Mouse (Mus musculus): ENCODE measurements around the gene Gm11032. TPM values are rescaled to one million over a fixed set of nuclear protein-coding genes. Genes with fewer than 3 reads are reported as not detected.
A peak's percentile ranks its signal among the peaks of the same experiment; 100 is the strongest.

Gene Gm11032
- total and polyA plus RNA-seq, 2 experiments from 2014 or later = not detected

DNA sequence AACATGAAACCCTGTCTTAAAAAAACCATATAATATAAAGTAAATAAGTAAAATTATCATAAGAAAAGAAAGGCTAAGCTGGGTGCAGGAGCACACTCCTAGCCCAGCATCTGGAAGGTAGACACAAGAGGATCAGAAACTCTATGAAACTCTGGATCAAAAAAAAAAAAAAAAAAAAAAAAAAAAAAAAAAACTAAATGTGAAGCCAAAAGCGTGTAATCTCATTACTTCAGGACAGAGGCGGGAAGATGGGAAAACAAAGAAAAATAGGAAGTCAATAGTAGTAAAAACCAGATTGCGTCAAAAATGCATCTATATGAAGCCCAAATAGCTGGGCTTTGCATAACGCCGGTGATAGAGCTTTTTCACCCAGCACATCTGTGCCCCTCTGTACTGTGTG, 18.0 kb upstream of the Gm11032 start:
- no peak overlapping the region for H3K27ac ChIP-seq (ENCODE audit: low read depth, low read length)
- WGBS = 50% methylated on average over 5 of the region's 5 CpGs
- no peaks in the 10 kb centered on the region for H3K9me3 ChIP-seq (ENCODE audit: low read length)
- H3K4me1 ChIP-seq (ENCODE audit: insufficient read depth, low read length) = no peaks in the 10 kb centered on the region
- no peak overlapping the region for H3K9ac ChIP-seq (replicated peaks; ENCODE audit: low read length, poor library complexity, severe bottlenecking)
- DNase-seq (ENCODE audit: low spot score) (no peak), ATAC-seq (ENCODE audit: low FRiP score) (no peak)
- H3K4me3 ChIP-seq (ENCODE audit: low read depth, low read length) = no peak overlapping the region
- H3K36me3 ChIP-seq (ENCODE audit: insufficient read depth, low read length) = no peaks in the 10 kb centered on the region
- TF ChIP-seq CTCF (IDR thresholded peaks at IDR 0.05) = no peak
- H3K27me3 ChIP-seq (ENCODE audit: insufficient read depth, low read length) = no peaks in the 10 kb centered on the region
- H3K4me2 ChIP-seq (ENCODE audit: low read depth, low read length, poor library complexity, severe bottlenecking) = no peak overlapping the region

DNA sequence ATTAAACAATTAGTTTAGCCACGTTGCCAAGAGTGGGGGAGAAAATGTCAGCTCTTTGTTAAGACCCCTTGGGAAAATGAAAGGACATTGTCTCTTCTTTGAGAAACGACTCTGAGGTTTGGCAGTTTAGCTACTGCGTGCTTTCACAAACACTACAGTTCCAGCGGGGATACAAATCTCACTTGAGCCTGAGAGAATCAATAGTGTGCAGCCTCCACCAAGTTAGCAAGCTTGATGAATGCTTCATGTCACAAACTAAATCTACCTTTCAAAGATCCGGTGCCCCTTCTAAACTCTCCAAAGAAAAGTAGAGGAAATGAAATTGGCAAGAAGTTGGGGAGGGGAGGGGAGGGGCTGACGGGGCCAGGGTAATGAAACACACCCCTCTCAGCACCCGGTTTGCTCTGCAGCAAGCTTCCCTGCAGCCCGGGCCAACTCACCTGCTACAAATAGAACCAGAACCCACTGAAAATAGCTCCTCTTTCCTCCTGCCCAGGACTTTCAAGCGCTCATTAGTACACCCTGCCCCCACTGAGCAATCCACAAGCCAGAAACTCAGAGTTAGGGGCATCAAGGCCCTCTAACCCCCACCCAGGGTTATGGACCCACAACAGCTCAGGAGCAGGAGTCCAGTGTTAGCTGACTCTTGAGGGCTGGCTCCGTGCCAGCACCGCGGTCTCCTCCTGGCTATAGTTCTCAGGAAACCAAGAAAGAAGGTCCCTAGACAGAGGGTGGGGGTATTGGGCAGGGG, 17.0 kb upstream of the Gm11032 start:
- H3K36me3 ChIP-seq (ENCODE audit: insufficient read depth, low read length) = no peaks in the 10 kb centered on the region
- H3K9me3 ChIP-seq (ENCODE audit: low read length) = no peaks in the 10 kb centered on the region
- 33% methylated on average over 12 of the region's 12 CpGs for WGBS
- no peak overlapping the region for H3K4me2 ChIP-seq (ENCODE audit: low read depth, low read length, poor library complexity, severe bottlenecking)
- H3K4me1 ChIP-seq (ENCODE audit: insufficient read depth, low read length) = no peaks in the 10 kb centered on the region
- no peak for TF ChIP-seq CTCF (IDR thresholded peaks at IDR 0.05)
- no peak overlapping the region for H3K4me3 ChIP-seq (ENCODE audit: low read depth, low read length)
- no peak overlapping the region for H3K27ac ChIP-seq (ENCODE audit: low read depth, low read length)
- H3K27me3 ChIP-seq (ENCODE audit: insufficient read depth, low read length) = no peaks in the 10 kb centered on the region
- no peak for ATAC-seq (ENCODE audit: low FRiP score)
- peak; percentile 22 for DNase-seq (ENCODE audit: low spot score)
- no peak overlapping the region for H3K9ac ChIP-seq (replicated peaks; ENCODE audit: low read length, poor library complexity, severe bottlenecking)

DNA sequence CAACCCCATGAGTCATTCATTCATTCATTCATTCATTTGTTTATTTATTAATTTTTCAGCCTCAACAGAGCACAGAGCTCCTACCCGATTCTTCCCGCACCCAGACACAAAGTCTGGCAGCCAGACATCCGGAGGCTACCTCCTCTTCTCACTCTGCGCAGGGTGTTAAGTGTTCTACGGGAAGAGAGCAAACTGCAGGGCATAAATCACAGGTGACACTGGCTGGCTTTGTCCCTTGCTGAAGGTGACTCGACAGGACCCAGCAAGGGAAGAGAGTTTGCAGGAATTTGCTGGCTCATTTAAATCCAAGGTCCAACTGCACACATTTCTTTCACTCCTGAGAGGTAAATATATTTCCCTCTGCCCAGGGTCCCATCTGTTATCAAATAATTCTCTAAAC, 15.4 kb upstream of the Gm11032 start:
- H3K4me1 ChIP-seq (ENCODE audit: insufficient read depth, low read length) = no peaks in the 10 kb centered on the region
- ATAC-seq (ENCODE audit: low FRiP score) = no peak
- no peak overlapping the region for H3K27ac ChIP-seq (ENCODE audit: low read depth, low read length)
- H3K9ac ChIP-seq (replicated peaks; ENCODE audit: low read length, poor library complexity, severe bottlenecking) = no peak overlapping the region
- H3K36me3 ChIP-seq (ENCODE audit: insufficient read depth, low read length) = no peaks in the 10 kb centered on the region
- no peak for DNase-seq (ENCODE audit: low spot score)
- no peaks in the 10 kb centered on the region for H3K9me3 ChIP-seq (ENCODE audit: low read length)
- no peaks in the 10 kb centered on the region for H3K27me3 ChIP-seq (ENCODE audit: insufficient read depth, low read length)
- H3K4me2 ChIP-seq (ENCODE audit: low read depth, low read length, poor library complexity, severe bottlenecking) = no peak overlapping the region
- 75% methylated on average over 6 of the region's 6 CpGs for WGBS
- no peak for TF ChIP-seq CTCF (IDR thresholded peaks at IDR 0.05)
- H3K4me3 ChIP-seq (ENCODE audit: low read depth, low read length) = no peak overlapping the region

DNA sequence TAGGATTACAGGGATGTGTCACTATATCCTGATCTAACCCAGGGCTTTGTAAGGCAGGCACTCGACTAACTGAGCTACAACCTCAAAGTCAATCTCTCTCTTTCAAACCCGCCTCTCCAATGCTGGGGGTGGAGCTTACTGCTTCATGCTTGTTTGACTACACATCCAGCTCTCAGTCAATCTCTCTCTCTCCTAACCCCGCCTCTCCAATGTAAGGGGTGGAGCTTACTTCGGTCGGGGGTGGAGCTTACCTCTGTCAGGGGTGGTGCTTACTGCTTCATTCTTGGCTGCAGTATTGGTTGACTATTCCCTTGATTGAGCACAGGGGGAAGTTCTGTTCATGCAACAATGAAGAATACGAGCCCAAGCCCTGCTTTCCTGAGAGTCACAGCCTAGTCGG, 14.5 kb upstream of the Gm11032 start:
- Histone ChIP-seq H3K36me3 (ENCODE audit: insufficient read depth, low read length) (no peaks in the 10 kb centered on the region), H3K27me3 (ENCODE audit: insufficient read depth, low read length) (no peaks in the 10 kb centered on the region), H3K4me2 (ENCODE audit: low read depth, low read length, poor library complexity, severe bottlenecking) (no peak overlapping the region), H3K9ac (replicated peaks; ENCODE audit: low read length, poor library complexity, severe bottlenecking) (no peak overlapping the region), H3K4me1 (ENCODE audit: insufficient read depth, low read length) (no peaks in the 10 kb centered on the region), H3K27ac (ENCODE audit: low read depth, low read length) (no peak overlapping the region), H3K4me3 (ENCODE audit: low read depth, low read length) (no peak overlapping the region), H3K9me3 (ENCODE audit: low read length) (no peaks in the 10 kb centered on the region)
- DNase-seq (ENCODE audit: low spot score) (no peak), ATAC-seq (ENCODE audit: low FRiP score) (no peak)
- 54% methylated on average over 7 of the region's 7 CpGs for WGBS
- no peak for TF ChIP-seq CTCF (IDR thresholded peaks at IDR 0.05)

DNA sequence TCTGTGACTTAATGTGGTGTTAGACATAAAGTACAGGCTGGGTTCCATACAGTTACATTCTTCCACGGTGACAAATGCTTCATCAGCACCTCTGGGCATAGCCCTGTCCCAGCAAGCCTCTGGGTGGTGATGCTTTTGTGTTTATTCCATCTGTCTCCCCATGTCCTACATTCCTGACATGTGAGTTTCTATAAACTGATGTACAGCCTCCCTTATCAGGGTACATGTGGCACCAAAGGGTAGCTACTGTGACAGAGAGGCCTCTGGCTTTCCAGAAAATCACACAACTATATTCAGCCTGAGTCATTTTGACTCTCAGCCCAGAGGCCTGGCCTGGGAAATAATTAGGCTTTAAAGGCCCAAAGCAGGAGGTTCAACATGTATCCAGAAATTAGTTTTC, 13.3 kb upstream of the Gm11032 start:
- Histone ChIP-seq H3K4me2 (ENCODE audit: low read depth, low read length, poor library complexity, severe bottlenecking) (no peak overlapping the region), H3K9me3 (ENCODE audit: low read length) (no peaks in the 10 kb centered on the region), H3K36me3 (ENCODE audit: insufficient read depth, low read length) (no peaks in the 10 kb centered on the region), H3K4me1 (ENCODE audit: insufficient read depth, low read length) (no peaks in the 10 kb centered on the region), H3K27me3 (ENCODE audit: insufficient read depth, low read length) (no peaks in the 10 kb centered on the region), H3K27ac (ENCODE audit: low read depth, low read length) (no peak overlapping the region), H3K4me3 (ENCODE audit: low read depth, low read length) (no peak overlapping the region), H3K9ac (replicated peaks; ENCODE audit: low read length, poor library complexity, severe bottlenecking) (no peak overlapping the region)
- DNase-seq (ENCODE audit: low spot score) = no peak
- WGBS = 81% methylated on average over 1 of the region's 1 CpGs
- no peak for TF ChIP-seq CTCF (IDR thresholded peaks at IDR 0.05)
- ATAC-seq (ENCODE audit: low FRiP score) = no peak

DNA sequence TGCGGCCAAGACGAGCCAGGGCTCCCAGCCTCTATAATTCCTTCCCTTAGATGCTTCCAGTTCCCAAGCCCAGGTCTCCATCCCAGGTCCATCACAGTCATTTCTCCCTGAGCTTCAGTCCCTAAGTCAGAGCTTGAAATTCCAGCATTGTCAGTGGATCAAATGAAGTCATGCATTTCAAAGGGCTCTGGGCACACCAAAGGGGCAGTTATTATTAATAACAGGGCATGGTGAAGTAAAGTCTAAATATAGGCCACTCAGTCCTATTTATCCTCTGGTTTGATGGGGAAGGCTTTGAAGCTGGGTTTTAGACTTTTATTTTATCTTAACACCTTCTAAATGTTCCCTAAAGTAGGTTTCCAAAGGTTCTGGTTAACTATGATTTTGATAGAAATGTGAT, 8.0 kb upstream of the Gm11032 start:
- WGBS = 65% methylated on average over 2 of the region's 2 CpGs
- H3K27me3 ChIP-seq (ENCODE audit: insufficient read depth, low read length) = no peaks in the 10 kb centered on the region

More for the DNA sequence above, 8.0 kb upstream of the Gm11032 start:
- Histone ChIP-seq H3K9ac (replicated peaks; ENCODE audit: low read length, poor library complexity, severe bottlenecking) (no peak overlapping the region), H3K9me3 (ENCODE audit: low read length) (no peaks in the 10 kb centered on the region), H3K4me2 (ENCODE audit: low read depth, low read length, poor library complexity, severe bottlenecking) (no peak overlapping the region), H3K4me3 (ENCODE audit: low read depth, low read length) (no peak overlapping the region), H3K27ac (ENCODE audit: low read depth, low read length) (no peak overlapping the region), H3K36me3 (ENCODE audit: insufficient read depth, low read length) (no peaks in the 10 kb centered on the region), H3K4me1 (ENCODE audit: insufficient read depth, low read length) (no peaks in the 10 kb centered on the region)
- no peak for DNase-seq (ENCODE audit: low spot score)
- no peak for TF ChIP-seq CTCF (IDR thresholded peaks at IDR 0.05)
- ATAC-seq (ENCODE audit: low FRiP score) = no peak
